Mouse (Mus musculus) heart, adult 2 months (tissue): ENCODE results near the gene Wdr25. TPM values are rescaled to one million over a fixed set of nuclear protein-coding genes. Genes with fewer than 3 reads are reported as not detected.

Experiments
- DNase-seq, 2 experiments: peaks; one replicate each; pipeline ENCODE4 v3.0.0; 2021
- H3K27ac ChIP-seq: fragments of 200-600 bp; 2 replicates; pipeline ENCODE4 v1.8.1; 2022
- H3K27me3 ChIP-seq: fragments of 200-500 bp; 2 replicates; pipeline ENCODE4 v1.6.1; 2012; ENCODE audit warnings: mild to moderate bottlenecking, low read length, inconsistent platforms, mixed read lengths; ENCODE audit not compliant: control insufficient read depth, insufficient read depth
- H3K36me3 ChIP-seq: fragments of 200-500 bp; 2 replicates; pipeline ENCODE4 v1.6.1; 2012; ENCODE audit warnings: low read length, inconsistent platforms; ENCODE audit not compliant: control insufficient read depth, insufficient read depth
- H3K4me1 ChIP-seq: fragments of 200-500 bp; 2 replicates; pipeline ENCODE4 v1.6.1; 2011; ENCODE audit warnings: low read length; ENCODE audit not compliant: control insufficient read depth, insufficient read depth
- H3K4me3 ChIP-seq: fragments of 200-600 bp; 2 replicates; pipeline ENCODE4 v1.8.1; 2022
- H3K79me2 ChIP-seq: fragments of 200-500 bp; replicated peaks from 2 replicates; pipeline ENCODE4 v1.6.1; 2012; ENCODE audit warnings: mild to moderate bottlenecking, inconsistent platforms, low read length, moderate library complexity, mixed read lengths; ENCODE audit not compliant: control insufficient read depth, insufficient read depth
- H3K9ac ChIP-seq: fragments of 200-500 bp; 2 replicates; pipeline ENCODE4 v1.6.1; 2012; ENCODE audit warnings: low read depth, mild to moderate bottlenecking, control low read depth, inconsistent platforms, low read length, mixed read lengths
- CTCF ChIP-seq: fragments of 200-600 bp; IDR thresholded peaks from 2 replicates; pipeline ENCODE4 v1.8.1; 2022; ENCODE audit warnings: antibody characterized with exemption, mild to moderate bottlenecking, moderate library complexity
- EP300 ChIP-seq: fragments of 200-500 bp; IDR thresholded peaks from 2 replicates; pipeline ENCODE4 v1.6.1; 2011; ENCODE audit warnings: low read depth, low read length, control low read depth; ENCODE audit not compliant: insufficient read depth
- POLR2A ChIP-seq: fragments of 200-500 bp; IDR thresholded peaks from 2 replicates; pipeline ENCODE4 v1.6.1; 2011; ENCODE audit warnings: mild to moderate bottlenecking, low read depth, low read length, control low read depth; ENCODE audit not compliant: insufficient read depth
- whole genome bisulfite sequencing: fragments of 180-500 bp; shearing (Covaris S2); methylation state at CpG from one replicate; pipeline ENCODE4 v1.1.7; 2018; 5-methylcytosine and 5-hydroxymethylcytosine counted together
- intact Hi-C: fragments of 180-260 bp; cut with DNase I; formaldehyde crosslinking; loops from one replicate; pipeline ENCODE4 v1.15.1; 2025
- polyA plus RNA-seq: library from polyadenylated mRNA; depleted of rRNA; stranded (reverse); fragments of >200 nt; gene quantifications from 2 replicates; pipeline ENCODE4 v1.2.3, GENCODE M21; 2012
- total RNA-seq, 2 experiments: library from RNA; stranded (reverse); gene quantifications; 2 replicates each; pipeline ENCODE4 v1.2.3; 2021

The Wdr25 gene
- total and polyA plus RNA-seq, 3 experiments, result 3.5 to 9.5 (median 4.9) TPM

DNA sequence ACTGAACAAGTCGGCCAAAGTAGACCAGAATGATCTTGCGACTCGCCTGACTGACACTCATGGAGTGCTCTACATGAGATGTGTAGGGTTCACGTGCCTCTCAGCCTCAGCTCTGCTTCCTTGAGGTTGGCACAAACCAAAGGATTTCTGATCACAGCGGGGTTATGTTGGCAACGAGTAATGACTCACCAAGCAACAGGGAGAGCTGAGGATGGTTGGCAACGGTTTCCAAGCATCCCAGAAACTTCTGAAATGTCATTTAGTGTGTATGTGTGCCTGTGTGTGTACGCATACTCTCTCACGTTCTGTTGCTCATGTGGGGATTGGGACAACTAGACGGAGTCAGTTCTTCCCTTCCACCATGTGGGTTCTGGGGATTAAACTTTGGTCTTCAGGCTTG lies 74.6 kb downstream of the Wdr25 start:
- WGBS, result 83% methylated on average over 10 of the region's 10 CpGs

DNA sequence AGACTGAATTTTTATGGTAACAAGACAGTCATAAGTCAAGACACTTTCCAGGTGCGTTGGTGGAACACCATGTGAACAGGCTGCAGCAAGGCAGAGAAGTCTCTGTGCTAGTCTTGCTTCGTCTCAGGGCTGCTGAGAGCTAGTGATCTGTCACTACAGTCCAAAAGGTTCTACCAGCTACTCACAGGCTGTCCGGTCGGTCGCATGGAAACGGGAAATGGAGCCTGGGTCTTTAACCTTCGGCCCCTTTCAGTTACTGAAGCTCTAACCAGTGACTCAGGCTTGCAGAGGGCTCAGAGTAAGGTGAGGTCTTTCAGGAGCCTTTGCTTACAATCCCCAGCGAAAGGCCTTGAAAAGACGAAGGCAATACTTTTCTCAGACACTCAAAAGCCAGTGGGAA lies 78.0 kb downstream of the Wdr25 start:
- Histone ChIP-seq H3K79me2 (no peaks in the 10 kb centered on the region), H3K4me1 (no peaks in the 10 kb centered on the region), H3K4me3 (no peak overlapping the region), H3K27me3 (no peaks in the 10 kb centered on the region), H3K27ac (no peak overlapping the region), H3K9ac (no peak overlapping the region), H3K36me3 (no peaks in the 10 kb centered on the region)
- no peak for TF ChIP-seq POLR2A
- no peak for TF ChIP-seq EP300
- TF ChIP-seq CTCF, result no peak
- 85% methylated on average over 9 of the region's 9 CpGs for WGBS
- DNase-seq, result no peak
- intact Hi-C loops, result no loop called here

More for the DNA sequence above, 74.6 kb downstream of the Wdr25 start:
- Histone ChIP-seq H3K79me2 (no peaks in the 10 kb centered on the region), H3K27me3 (no peaks in the 10 kb centered on the region), H3K4me3 (no peak overlapping the region), H3K36me3 (no peaks in the 10 kb centered on the region), H3K27ac (no peak overlapping the region), H3K4me1 (peaks cover 2% of the 10 kb centered on the region; the same call in 1 of the 2 replicates), H3K9ac (no peak overlapping the region)
- TF ChIP-seq CTCF, result no peak
- TF ChIP-seq EP300, result no peak
- DNase-seq, result no peak
- intact Hi-C loops, result no loop called here

DNA sequence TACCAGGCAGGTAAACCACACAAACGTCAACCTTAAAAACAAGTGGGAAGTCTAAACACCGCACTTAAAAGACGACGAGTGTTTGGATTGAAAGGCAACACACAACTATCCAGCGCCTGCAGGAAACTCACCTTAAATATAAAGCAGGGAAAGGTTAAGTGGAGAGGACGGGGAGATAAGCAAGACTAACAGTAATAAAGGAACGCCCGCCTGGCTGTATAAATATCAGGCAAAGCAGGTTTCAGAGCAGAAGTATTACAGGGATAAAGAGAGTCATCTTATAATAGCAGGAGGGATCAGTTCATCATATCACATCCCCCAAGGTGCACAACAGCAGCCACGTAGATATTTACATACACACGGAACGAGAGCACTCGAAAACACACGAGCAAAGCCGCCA lies 78.8 kb downstream of the Wdr25 start:
- intact Hi-C loops, result no loop called here
- TF ChIP-seq EP300 (no peak), CTCF (no peak), POLR2A (no peak)
- Histone ChIP-seq H3K79me2 (no peaks in the 10 kb centered on the region), H3K4me3 (no peak overlapping the region), H3K4me1 (no peaks in the 10 kb centered on the region), H3K27ac (no peak overlapping the region), H3K36me3 (no peaks in the 10 kb centered on the region), H3K27me3 (no peaks in the 10 kb centered on the region), H3K9ac (no peak overlapping the region)
- WGBS, result 84% methylated on average over 14 of the region's 14 CpGs
- no peak for DNase-seq

GRCm38 (mm10) chr12:108979977-108980376 lies 86.5 kb downstream of the Wdr25 start:
- no peak for TF ChIP-seq EP300
- TF ChIP-seq CTCF, result no peak
- TF ChIP-seq POLR2A, result no peak
- Histone ChIP-seq H3K9ac (no peak overlapping the region), H3K27ac (no peak overlapping the region), H3K4me3 (no peak overlapping the region), H3K27me3 (no peaks in the 10 kb centered on the region), H3K36me3 (no peaks in the 10 kb centered on the region), H3K79me2 (no peaks in the 10 kb centered on the region), H3K4me1 (no peaks in the 10 kb centered on the region)
- intact Hi-C loops, result no loop called here
- no peak for DNase-seq
- 49% methylated on average over 10 of the region's 10 CpGs for WGBS

DNA sequence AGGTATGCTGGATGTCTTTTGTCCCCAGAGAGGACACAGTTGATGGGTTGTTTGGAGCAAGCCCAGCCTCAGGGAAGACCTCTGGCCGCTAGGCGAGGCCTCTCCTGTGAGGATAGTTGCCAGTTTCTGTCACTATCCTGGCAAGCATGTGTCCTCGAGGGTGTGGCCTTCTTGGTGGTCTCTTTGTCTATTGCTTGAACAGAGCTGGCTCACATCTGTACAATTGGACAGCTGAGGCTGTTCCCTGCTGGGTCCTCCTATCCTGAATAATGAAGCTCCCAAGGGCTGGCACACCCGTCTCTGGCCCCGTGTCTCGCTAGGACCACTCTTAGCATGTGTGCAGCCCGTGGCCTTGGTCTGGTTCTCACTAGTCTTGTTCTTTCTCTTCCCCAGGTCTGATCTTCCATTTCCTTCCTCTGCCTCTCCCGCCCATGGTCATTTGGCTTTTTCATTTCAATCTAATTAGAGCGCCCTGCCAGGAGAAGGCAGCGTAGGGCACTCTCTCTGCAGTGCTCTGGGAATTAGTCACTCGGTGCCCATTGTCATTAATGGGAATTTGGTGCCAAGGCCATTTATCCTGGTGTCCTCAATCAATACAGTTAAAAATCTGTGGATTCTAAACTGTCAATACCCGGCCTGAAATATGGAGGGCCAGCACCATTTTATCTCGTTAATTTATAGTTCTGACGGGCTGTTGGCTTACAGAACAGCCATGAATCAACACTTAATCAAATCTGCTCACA lies 88.7 kb downstream of the Wdr25 start:
- intact Hi-C loops, result no loop called here
- H3K27ac ChIP-seq, result no peak overlapping the region
- H3K9ac ChIP-seq, result no peak overlapping the region
- no peaks in the 10 kb centered on the region for H3K79me2 ChIP-seq
- H3K27me3 ChIP-seq, result no peaks in the 10 kb centered on the region
- TF ChIP-seq POLR2A, result no peak
- TF ChIP-seq EP300, result no peak
- no peak for TF ChIP-seq CTCF
- no peak overlapping the region for H3K4me3 ChIP-seq
- no peaks in the 10 kb centered on the region for H3K36me3 ChIP-seq
- no peak for DNase-seq
- 81% methylated on average over 14 of the region's 14 CpGs for WGBS
- no peaks in the 10 kb centered on the region for H3K4me1 ChIP-seq

DNA sequence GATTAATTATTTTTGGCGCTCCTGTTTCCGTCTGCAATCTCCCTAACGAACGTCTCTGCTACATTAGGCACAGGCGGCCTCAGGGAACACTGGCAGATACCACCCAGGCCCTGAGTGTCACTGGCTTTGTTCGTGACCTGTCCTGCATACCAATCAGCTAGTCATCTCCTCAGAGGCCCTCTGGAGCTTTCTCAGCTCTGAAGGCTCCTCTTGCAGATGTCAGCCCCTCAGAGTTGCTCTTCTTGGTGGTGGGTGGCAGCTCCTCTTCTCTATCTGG lies 89.2 kb downstream of the Wdr25 start:
- Histone ChIP-seq H3K79me2 (no peaks in the 10 kb centered on the region), H3K9ac (no peak overlapping the region), H3K4me3 (no peak overlapping the region), H3K27ac (no peak overlapping the region), H3K27me3 (no peaks in the 10 kb centered on the region), H3K4me1 (no peaks in the 10 kb centered on the region), H3K36me3 (no peaks in the 10 kb centered on the region)
- TF ChIP-seq POLR2A (no peak), CTCF (no peak), EP300 (no peak)
- intact Hi-C loops, result no loop called here
- DNase-seq, result no peak
- WGBS, result 75% methylated on average over 6 of the region's 6 CpGs
